Mouse (Mus musculus) telencephalon, adult 2 months (tissue): ENCODE data around the gene Enpp3.
"Not testable (repeated sequence)": the region's sequence is repeated elsewhere in the genome, so short reads cannot be mapped to it uniquely, and the experiment has no call there.

Source experiments
- DNase-seq: peaks from one replicate; pipeline ENCODE4 v3.0.0-alpha.2; 2011; ENCODE audit warnings: low read depth, low spot score

Gene Enpp3

GRCm38 (mm10) chr10:24822842-24823241 is 19.8 kb downstream of the Enpp3 start:
- DNase-seq, result no peak

- no peak for DNase-seq
Observed at GRCm38 (mm10) chr10:24821990-24822676, 20.5 kb downstream of the Enpp3 start.

- no peak for DNase-seq
Observed at GRCm38 (mm10) chr10:24819526-24819925, 23.1 kb downstream of the Enpp3 start.

GRCm38 (mm10) chr10:24810639-24811038 is 32.0 kb downstream of the Enpp3 start:
- DNase-seq, result no peak

- no peak for DNase-seq
Observed at GRCm38 (mm10) chr10:24806756-24807155, 35.9 kb downstream of the Enpp3 start.

- no peak for DNase-seq
Observed at GRCm38 (mm10) chr10:24805876-24806275, 36.7 kb downstream of the Enpp3 start.

GRCm38 (mm10) chr10:24805173-24805572 is 37.5 kb downstream of the Enpp3 start:
- no peak for DNase-seq

GRCm38 (mm10) chr10:24802742-24803244 is 39.8 kb downstream of the Enpp3 start:
- DNase-seq, result not testable (repeated sequence)

GRCm38 (mm10) chr10:24801796-24802195 is 40.8 kb downstream of the Enpp3 start:
- no peak for DNase-seq

GRCm38 (mm10) chr10:24797246-24797645 is 45.4 kb downstream of the Enpp3 start:
- DNase-seq, result no peak

GRCm38 (mm10) chr10:24792756-24793155 is 49.9 kb downstream of the Enpp3 start:
- no peak for DNase-seq

- no peak for DNase-seq
Observed at GRCm38 (mm10) chr10:24789747-24790545, 52.7 kb downstream of the Enpp3 start.

GRCm38 (mm10) chr10:24785345-24785744 is 57.3 kb downstream of the Enpp3 start:
- no peak for DNase-seq

GRCm38 (mm10) chr10:24784624-24785276 is 57.9 kb downstream of the Enpp3 start:
- no peak for DNase-seq

GRCm38 (mm10) chr10:24783946-24784345 is 58.7 kb downstream of the Enpp3 start:
- no peak for DNase-seq

- DNase-seq, result peak; percentile 49
Observed at GRCm38 (mm10) chr10:24778643-24779020, 64.0 kb downstream of the Enpp3 start.

- no peak for DNase-seq
Observed at GRCm38 (mm10) chr10:24777916-24778642, 64.5 kb downstream of the Enpp3 start.

GRCm38 (mm10) chr10:24769496-24769895 is 73.1 kb downstream of the Enpp3 start:
- no peak for DNase-seq

GRCm38 (mm10) chr10:24767695-24768094 is 74.9 kb downstream of the Enpp3 start:
- no peak for DNase-seq

GRCm38 (mm10) chr10:24766061-24766460 is 76.6 kb downstream of the Enpp3 start:
- no peak for DNase-seq

- DNase-seq, result no peak
Observed at GRCm38 (mm10) chr10:24765151-24765755, 77.4 kb downstream of the Enpp3 start.
